Mouse (Mus musculus): ENCODE data around the gene Nipal3. TPM values are rescaled to one million over a fixed set of nuclear protein-coding genes. Genes with fewer than 3 reads are reported as not detected.

The Nipal3 gene
- polyA plus RNA-seq, 1 experiment from 2014 or later, result 6.8 TPM

DNA sequence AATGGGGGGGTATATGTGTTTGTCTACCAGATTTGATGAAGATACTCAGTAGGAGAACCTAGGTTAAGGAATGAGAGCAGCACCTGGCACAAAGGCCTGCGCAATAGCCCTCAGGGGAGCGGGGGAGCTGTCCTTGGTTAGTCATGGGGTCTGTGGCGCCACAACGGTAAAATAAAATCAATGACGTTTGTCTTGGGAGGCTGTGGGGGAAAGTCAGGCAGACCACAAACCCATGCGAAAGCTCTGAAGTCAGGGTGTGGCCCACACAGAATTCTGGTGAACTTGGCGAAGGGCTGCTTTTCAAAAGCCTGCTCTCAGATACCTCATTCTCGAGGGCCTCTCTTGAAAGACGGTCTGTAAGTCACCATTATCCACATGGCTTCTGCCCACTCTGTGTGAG lies 25.6 kb upstream of the Nipal3 start:
- no peak for ATAC-seq (replicated peaks; ENCODE audit: low FRiP score, low read depth)
- DNase-seq (ENCODE audit: low spot score), result no peak
- H3K9ac ChIP-seq (ENCODE audit: low read depth, low read length), result no peak overlapping the region
- H3K4me2 ChIP-seq (ENCODE audit: low read length), result no peak overlapping the region
- H3K4me3 ChIP-seq (replicated peaks; ENCODE audit: low read depth, low read length), result no peak overlapping the region
- no peaks in the 10 kb centered on the region for H3K9me3 ChIP-seq (replicated peaks; ENCODE audit: low read length)
- H3K4me1 ChIP-seq (replicated peaks; ENCODE audit: insufficient read depth, low read length), result no peaks in the 10 kb centered on the region
- no peak overlapping the region for H3K27ac ChIP-seq
- WGBS, result 76% methylated on average over 9 of the region's 9 CpGs
- no peaks in the 10 kb centered on the region for H3K36me3 ChIP-seq (ENCODE audit: insufficient read depth, low read length)
- no peak for TF ChIP-seq CTCF (IDR thresholded peaks at IDR 0.05; ENCODE audit: low read depth)
- no peaks in the 10 kb centered on the region for H3K27me3 ChIP-seq (ENCODE audit: insufficient read depth, low read length)

DNA sequence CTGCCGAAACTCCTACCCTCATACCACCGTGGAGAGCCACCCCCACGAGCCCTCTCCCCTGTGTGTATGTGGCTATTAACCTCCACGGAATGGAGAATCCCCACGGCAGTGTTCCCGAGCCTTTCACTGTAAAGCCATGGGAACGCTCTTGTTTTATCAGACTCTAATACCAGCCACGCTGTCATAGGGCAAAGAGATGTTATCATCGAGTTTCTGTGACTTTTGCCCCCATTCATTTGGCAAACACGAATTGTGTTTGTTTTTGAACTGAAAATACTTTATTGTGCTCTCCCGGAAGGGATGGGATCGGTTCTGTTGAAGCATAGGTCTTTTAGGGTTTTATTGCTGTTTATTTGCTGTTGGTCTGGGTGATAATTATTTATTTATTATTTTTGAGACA lies 23.3 kb upstream of the Nipal3 start:
- WGBS, result 72% methylated on average over 12 of the region's 12 CpGs
- Histone ChIP-seq H3K36me3 (ENCODE audit: insufficient read depth, low read length) (no peaks in the 10 kb centered on the region), H3K27me3 (ENCODE audit: insufficient read depth, low read length) (no peaks in the 10 kb centered on the region), H3K27ac (no peak overlapping the region), H3K4me2 (ENCODE audit: low read length) (no peak overlapping the region), H3K4me3 (replicated peaks; ENCODE audit: low read depth, low read length) (no peak overlapping the region), H3K9ac (ENCODE audit: low read depth, low read length) (no peak overlapping the region), H3K9me3 (replicated peaks; ENCODE audit: low read length) (no peaks in the 10 kb centered on the region), H3K4me1 (replicated peaks; ENCODE audit: insufficient read depth, low read length) (no peaks in the 10 kb centered on the region)
- no peak for DNase-seq (ENCODE audit: low spot score)
- ATAC-seq (replicated peaks; ENCODE audit: low FRiP score, low read depth), result no peak
- no peak for TF ChIP-seq CTCF (IDR thresholded peaks at IDR 0.05; ENCODE audit: low read depth)

DNA sequence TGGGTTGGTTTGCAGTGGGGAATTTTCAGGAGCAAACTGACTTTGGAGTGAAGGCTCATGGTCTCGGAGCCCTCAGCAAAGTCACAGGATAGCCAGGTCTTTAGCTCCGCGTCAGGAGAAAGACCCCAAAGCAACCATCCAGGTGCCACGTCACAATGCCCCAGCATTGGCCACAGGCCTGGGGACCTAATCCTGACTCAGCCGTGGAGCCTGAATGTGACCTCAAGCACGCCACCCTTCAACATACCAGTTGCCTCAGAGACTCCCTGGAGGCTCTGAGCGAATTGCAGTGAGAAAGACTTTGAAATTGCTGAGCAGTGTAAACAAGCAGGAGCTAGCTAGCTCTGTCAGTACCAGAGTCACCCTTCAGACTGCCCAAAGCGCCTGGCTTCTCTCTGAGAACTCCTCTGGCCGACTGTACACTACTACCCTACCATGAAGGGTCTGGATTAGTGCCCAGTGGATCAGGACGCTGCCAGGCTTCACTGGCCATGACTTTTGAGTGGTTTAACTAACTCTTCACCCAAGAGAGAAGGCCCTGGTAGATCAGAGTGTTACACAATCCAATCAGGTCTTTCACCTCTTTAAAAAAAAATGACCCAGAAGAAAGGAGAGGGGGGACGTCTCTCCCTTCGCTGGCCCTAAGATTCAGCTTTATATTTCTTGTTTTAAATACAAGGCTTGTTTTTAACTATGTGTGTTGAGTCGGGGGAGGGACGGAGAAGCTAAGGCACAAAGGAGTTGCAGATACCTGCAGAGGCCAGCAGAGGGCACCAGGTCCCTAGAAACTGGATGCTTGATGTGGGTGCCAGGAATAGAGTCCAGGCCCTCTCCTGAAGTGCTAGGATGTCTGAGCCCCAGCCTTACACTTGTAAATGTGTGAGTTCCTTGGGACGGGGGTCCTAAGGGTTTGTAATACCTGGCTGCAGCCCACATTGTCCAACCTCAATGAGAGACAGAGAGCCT lies 21.8 kb upstream of the Nipal3 start:
- H3K9me3 ChIP-seq (replicated peaks; ENCODE audit: low read length), result no peaks in the 10 kb centered on the region
- no peaks in the 10 kb centered on the region for H3K4me1 ChIP-seq (replicated peaks; ENCODE audit: insufficient read depth, low read length)
- peak; percentile 69 for DNase-seq (ENCODE audit: low spot score)
- H3K27ac ChIP-seq, result no peak overlapping the region
- H3K36me3 ChIP-seq (ENCODE audit: insufficient read depth, low read length), result no peaks in the 10 kb centered on the region
- H3K27me3 ChIP-seq (ENCODE audit: insufficient read depth, low read length), result no peaks in the 10 kb centered on the region
- TF ChIP-seq CTCF (IDR thresholded peaks at IDR 0.05; ENCODE audit: low read depth), result peak; percentile 84
- H3K4me3 ChIP-seq (replicated peaks; ENCODE audit: low read depth, low read length), result no peak overlapping the region
- H3K4me2 ChIP-seq (ENCODE audit: low read length), result no peak overlapping the region
- no peak overlapping the region for H3K9ac ChIP-seq (ENCODE audit: low read depth, low read length)
- 55% methylated on average over 15 of the region's 15 CpGs for WGBS
- ATAC-seq (replicated peaks; ENCODE audit: low FRiP score, low read depth), result no peak

DNA sequence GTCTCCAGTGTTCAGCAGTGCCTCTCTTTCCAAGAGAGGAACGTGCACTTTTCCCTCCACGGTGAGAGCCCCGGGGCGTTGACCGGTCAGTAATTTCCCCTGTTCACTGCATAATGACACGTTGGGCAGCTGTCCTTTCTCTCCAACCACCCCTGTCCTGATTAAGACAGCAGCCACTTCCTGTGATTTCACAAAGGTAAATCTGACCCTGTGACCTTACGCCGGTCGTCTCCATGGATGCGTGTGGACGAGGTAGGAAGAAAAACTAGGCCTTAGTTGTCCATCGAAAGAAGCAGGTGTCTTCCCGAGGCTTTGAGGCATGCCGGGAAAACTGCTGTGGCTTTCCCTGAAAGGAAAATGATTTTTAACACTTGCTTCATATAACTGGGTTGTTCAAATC lies 20.1 kb upstream of the Nipal3 start:
- H3K27ac ChIP-seq, result no peak overlapping the region
- no peak overlapping the region for H3K4me2 ChIP-seq (ENCODE audit: low read length)
- H3K9ac ChIP-seq (ENCODE audit: low read depth, low read length), result no peak overlapping the region
- TF ChIP-seq CTCF (IDR thresholded peaks at IDR 0.05; ENCODE audit: low read depth), result no peak
- no peaks in the 10 kb centered on the region for H3K4me1 ChIP-seq (replicated peaks; ENCODE audit: insufficient read depth, low read length)
- no peak overlapping the region for H3K4me3 ChIP-seq (replicated peaks; ENCODE audit: low read depth, low read length)
- no peak for ATAC-seq (replicated peaks; ENCODE audit: low FRiP score, low read depth)
- no peaks in the 10 kb centered on the region for H3K27me3 ChIP-seq (ENCODE audit: insufficient read depth, low read length)
- H3K36me3 ChIP-seq (ENCODE audit: insufficient read depth, low read length), result no peaks in the 10 kb centered on the region
- 65% methylated on average over 14 of the region's 14 CpGs for WGBS
- DNase-seq (ENCODE audit: low spot score), result no peak
- no peaks in the 10 kb centered on the region for H3K9me3 ChIP-seq (replicated peaks; ENCODE audit: low read length)

DNA sequence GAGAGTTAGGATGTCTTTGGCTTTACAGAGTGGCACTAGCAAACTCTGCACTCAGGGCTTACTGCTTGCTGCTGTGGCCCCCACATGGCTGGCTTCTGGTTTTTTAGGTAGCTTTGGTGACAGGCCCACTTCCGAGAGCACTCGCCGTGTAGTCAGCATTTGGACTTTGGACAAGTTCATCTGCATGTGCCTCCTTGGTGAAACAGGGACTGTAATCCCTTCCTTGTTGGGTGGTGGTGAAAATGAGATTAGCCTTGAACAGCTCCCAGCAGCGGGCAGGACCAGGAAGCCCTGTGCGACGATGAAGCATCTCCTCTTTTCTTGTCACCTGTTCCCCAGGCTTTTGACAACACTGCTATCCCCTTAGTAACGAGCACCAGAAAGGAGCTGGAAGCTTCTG lies 19.0 kb upstream of the Nipal3 start:
- Histone ChIP-seq H3K9me3 (replicated peaks; ENCODE audit: low read length) (no peaks in the 10 kb centered on the region), H3K9ac (ENCODE audit: low read depth, low read length) (no peak overlapping the region), H3K4me2 (ENCODE audit: low read length) (no peak overlapping the region), H3K36me3 (ENCODE audit: insufficient read depth, low read length) (no peaks in the 10 kb centered on the region), H3K27ac (no peak overlapping the region), H3K4me3 (replicated peaks; ENCODE audit: low read depth, low read length) (no peak overlapping the region), H3K27me3 (ENCODE audit: insufficient read depth, low read length) (no peaks in the 10 kb centered on the region), H3K4me1 (replicated peaks; ENCODE audit: insufficient read depth, low read length) (no peaks in the 10 kb centered on the region)
- WGBS, result 83% methylated on average over 7 of the region's 7 CpGs
- ATAC-seq (replicated peaks; ENCODE audit: low FRiP score, low read depth) (no peak), DNase-seq (ENCODE audit: low spot score) (no peak)
- no peak for TF ChIP-seq CTCF (IDR thresholded peaks at IDR 0.05; ENCODE audit: low read depth)

DNA sequence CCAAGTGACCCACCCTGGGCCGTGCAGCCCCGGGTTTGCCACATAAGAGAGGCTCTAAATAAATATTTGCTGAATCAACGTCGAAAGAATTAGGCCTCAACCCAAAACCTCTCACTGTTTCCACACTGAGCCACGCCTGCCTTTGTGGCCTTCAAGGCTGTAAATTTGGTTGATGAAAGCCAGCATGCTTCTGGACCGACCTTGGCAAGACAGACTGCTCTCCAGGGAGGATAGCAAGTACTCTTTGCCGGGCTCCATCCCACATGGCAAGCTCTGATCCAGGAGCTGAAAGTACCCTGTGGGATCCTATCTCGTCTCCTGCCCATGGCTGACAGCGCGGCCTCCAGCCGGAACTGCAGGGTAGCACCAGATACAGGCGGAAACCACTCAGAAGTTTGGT lies 14.7 kb upstream of the Nipal3 start:
- H3K9ac ChIP-seq (ENCODE audit: low read depth, low read length), result no peak overlapping the region
- H3K4me1 ChIP-seq (replicated peaks; ENCODE audit: insufficient read depth, low read length), result peaks cover 6% of the 10 kb centered on the region
- H3K27me3 ChIP-seq (ENCODE audit: insufficient read depth, low read length), result no peaks in the 10 kb centered on the region
- H3K4me3 ChIP-seq (replicated peaks; ENCODE audit: low read depth, low read length), result no peak overlapping the region
- H3K36me3 ChIP-seq (ENCODE audit: insufficient read depth, low read length), result no peaks in the 10 kb centered on the region
- DNase-seq (ENCODE audit: low spot score) (no peak), ATAC-seq (replicated peaks; ENCODE audit: low FRiP score, low read depth) (no peak)
- WGBS, result 55% methylated on average over 12 of the region's 12 CpGs
- H3K27ac ChIP-seq, result no peak overlapping the region
- TF ChIP-seq CTCF (IDR thresholded peaks at IDR 0.05; ENCODE audit: low read depth), result no peak
- no peak overlapping the region for H3K4me2 ChIP-seq (ENCODE audit: low read length)
- no peaks in the 10 kb centered on the region for H3K9me3 ChIP-seq (replicated peaks; ENCODE audit: low read length)
